Mouse (Mus musculus) frontal cortex, postnatal 10 days (tissue): ENCODE measurements at regions not wholly inside any gene's neighbourhood (a gene's known extent, or its start where the extent isn't known, plus 50 kb on each side); places are given as distances from the start of the nearest gene placed in this dataset.

ENCODE experiments used
- DNase-seq, 2 experiments: peaks; one replicate each; pipeline ENCODE4 v3.0.0; 2022; ENCODE audit warnings: low spot score in 2 of 2, mixed read lengths in 1 of 2

DNA sequence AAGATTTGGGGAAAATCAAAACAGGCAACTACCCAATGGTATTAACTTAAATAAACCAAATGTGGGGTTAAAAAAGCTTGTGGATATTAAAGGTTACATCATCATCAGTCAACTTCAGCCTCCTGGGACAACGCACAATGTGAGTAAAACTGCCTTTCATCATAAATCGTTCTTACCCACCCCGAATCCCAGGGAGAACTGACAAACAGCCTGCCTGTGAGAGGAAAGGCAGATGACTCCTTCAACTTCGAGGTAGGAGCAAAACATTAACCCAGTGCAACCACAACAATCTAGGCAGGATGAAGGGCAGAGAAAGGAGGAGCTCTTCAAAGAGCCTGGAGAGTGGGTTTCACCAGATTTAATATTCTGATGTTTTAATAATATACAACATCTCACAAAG is 135.3 kb upstream of the Gm37988 start:
- no peak for DNase-seq

DNA sequence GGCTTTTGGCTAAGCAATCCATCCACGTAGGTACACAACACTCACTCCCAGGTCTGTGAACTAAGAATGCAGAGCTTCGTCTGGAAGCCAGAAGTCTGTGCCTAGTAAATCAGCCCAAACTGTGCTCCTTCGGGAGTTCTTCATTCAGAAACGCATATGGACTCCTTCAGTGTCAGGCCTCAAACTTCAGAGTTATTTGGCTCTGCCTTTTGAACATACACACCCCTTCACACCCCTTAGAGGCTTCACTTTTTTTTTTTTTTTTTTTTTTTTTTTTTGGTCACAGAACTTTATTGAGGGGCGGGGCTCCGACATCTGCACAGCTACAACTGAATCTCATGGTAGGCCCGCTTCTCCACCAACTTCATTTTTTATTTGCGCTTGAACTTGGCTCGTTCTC is 120.1 kb upstream of the Gm37988 start:
- no peak for DNase-seq

DNA sequence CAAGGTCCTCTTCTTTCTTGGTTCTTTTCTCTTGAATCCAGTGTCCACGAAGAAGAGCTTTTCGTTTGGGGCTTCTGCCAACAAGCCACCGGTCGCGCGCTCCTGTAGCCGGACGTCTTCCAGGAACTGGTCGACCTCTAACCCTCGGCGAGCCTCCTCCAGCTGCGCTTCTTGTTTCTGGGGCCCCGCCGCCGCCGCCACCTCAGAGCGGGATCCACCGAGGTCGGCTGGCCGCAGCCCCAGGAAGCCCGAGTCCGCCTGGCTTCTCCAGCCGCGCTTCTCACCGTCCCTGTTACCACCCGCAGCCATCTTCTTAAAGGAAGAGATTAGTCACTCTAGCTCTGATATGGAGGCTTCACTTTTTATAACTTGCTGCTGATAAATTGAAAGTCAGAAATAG is 118.6 kb upstream of the Gm37988 start:
- no peak for DNase-seq

DNA sequence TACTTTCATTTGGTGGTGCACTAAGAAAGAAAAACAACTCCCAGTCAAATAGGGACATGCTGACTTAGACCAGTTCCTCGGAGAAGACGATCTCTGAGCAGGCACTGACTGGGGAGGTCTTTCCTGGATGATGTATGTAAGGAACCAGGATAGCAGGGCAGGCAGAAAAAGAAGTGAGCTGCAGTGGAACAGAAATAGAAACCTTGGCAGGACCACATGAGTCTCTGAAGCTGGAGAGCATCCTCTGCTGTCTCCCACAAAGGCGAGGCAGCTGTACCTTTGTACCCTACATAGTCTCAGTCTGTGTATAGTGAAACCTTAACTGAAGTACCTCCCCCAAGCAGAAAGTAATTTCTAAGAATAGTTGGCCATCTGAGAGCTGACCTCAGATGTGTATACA is 104.4 kb upstream of the Gm37988 start:
- DNase-seq: no peak

DNA sequence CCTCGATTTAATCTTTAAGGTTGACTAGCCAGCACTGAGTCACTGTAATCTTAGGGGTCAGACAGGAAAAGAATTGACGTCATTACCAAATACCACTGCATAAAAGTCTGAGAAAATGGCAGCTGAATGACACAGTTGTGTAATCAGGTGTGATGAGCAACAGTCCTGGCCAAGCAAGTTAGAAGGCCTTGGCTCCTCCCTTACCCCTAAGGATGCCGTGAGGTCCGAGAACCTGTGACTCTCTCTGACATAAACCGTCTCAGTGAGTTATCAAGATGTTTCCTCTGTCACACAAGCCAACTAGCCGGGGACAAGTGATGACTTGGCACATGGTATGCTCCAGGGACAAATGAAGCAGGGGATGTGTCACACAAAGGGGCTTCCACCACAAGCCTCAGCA is 101.5 kb upstream of the Gm37988 start:
- no peak for DNase-seq

DNA sequence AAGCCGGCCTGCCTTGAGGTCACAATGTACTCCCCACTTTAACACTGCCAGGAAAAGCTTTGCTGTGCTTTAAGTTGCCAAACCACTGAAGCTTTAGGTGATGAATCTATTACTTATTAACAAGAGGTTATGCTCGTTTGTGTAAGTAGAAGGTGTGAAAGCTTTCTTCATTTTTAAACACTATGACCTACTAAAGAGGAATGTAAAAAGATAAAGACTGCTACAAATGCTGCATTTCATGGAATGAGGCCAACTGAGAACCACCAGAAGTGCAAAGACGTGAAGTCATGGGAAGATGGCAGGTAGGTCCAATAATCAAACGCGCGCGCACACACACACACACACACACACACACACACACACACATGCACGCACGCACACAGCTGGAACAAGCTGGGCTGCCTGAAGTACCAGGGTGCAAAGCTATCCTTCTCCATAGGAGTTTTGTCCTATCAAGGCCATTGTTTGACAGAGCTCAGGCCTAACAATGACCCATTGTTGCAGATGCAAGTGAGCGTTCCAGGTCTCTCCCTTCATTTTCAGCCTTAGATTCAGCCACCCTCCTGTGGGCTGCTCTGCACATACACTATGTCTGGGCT is 85.3 kb upstream of the Gm37988 start:
- DNase-seq: no peak
